Mouse (Mus musculus) liver, embryonic 11.5 days (tissue): ENCODE measurements around the gene Foxf1. TPM values are rescaled to one million over a fixed set of nuclear protein-coding genes. Genes with fewer than 3 reads are reported as not detected.
A peak's percentile ranks its signal among the peaks of the same experiment; 100 is the strongest.

ENCODE experiments used
- ATAC-seq: fragments of 200-750 bp; cut with Nextera tagmentation; replicated peaks from 2 replicates; pipeline ENCODE4 v1.8.0; 2017; ENCODE audit warnings: moderate number of reproducible peaks, mild to moderate bottlenecking, moderate TSS enrichment, moderate library complexity; ENCODE audit not compliant: low FRiP score
- DNase-seq: peaks from one replicate; pipeline ENCODE4 v3.0.0-alpha.2; 2017; ENCODE audit warnings: low spot score
- H3K27ac ChIP-seq: fragments of 300-500 bp; sonication (generic); 2 replicates; pipeline ENCODE4 v1.5.1; 2014; ENCODE audit warnings: mild to moderate bottlenecking, low read depth, low read length, control low read depth
- H3K27me3 ChIP-seq: fragments of 300-500 bp; sonication (generic); replicated peaks from 2 replicates; pipeline ENCODE4 v1.6.1; 2014; ENCODE audit warnings: low read length, mixed read lengths; ENCODE audit not compliant: control insufficient read depth, insufficient read depth
- H3K36me3 ChIP-seq: fragments of 300-500 bp; sonication (generic); 2 replicates; pipeline ENCODE4 v1.6.1; 2014; ENCODE audit warnings: mild to moderate bottlenecking, low read length, moderate library complexity, mixed read lengths; ENCODE audit not compliant: control insufficient read depth, insufficient read depth
- H3K4me1 ChIP-seq: fragments of 300-500 bp; sonication (generic); replicated peaks from 2 replicates; pipeline ENCODE4 v1.6.1; 2014; ENCODE audit warnings: low read length, mixed read lengths; ENCODE audit not compliant: control insufficient read depth, insufficient read depth
- H3K4me2 ChIP-seq: fragments of 300-500 bp; sonication (generic); 2 replicates; pipeline ENCODE4 v1.6.1; 2014; ENCODE audit warnings: mild to moderate bottlenecking, control low read depth, moderate library complexity
- H3K4me3 ChIP-seq: fragments of 300-500 bp; sonication (generic); 2 replicates; pipeline ENCODE4 v1.5.1; 2014; ENCODE audit warnings: low read depth, low read length, control low read depth
- H3K9ac ChIP-seq: fragments of 300-500 bp; sonication (generic); 2 replicates; pipeline ENCODE4 v1.6.1; 2014; ENCODE audit warnings: low read depth, low read length, control low read depth
- H3K9me3 ChIP-seq: fragments of 300-500 bp; sonication (generic); 2 replicates; pipeline ENCODE4 v1.6.1; 2016; ENCODE audit warnings: low read length, inconsistent platforms, mixed read lengths; ENCODE audit not compliant: control insufficient read depth
- WGBS: fragments of 180-500 bp; shearing (Covaris S2); extraction: QIAGEN DNeasy Blood & Tissue Kit; methylation state at CpG from one replicate; pipeline ENCODE4 v1.1.7; 2014; 5-methylcytosine and 5-hydroxymethylcytosine counted together
- polyA plus RNA-seq: library from polyadenylated mRNA; unstranded; fragments of >200 nt; fragmentation: Nextera tagmentation; extraction: Ambion mirVana; gene quantifications from 2 replicates; pipeline ENCODE4 v1.2.1, GENCODE M21; 2014

Gene Foxf1
- polyA plus RNA-seq, 1 experiment from 2014 or later: 37.6 TPM

- Histone ChIP-seq H3K4me1 (peaks cover 4% of the 10 kb centered on the region; the same call in 1 of the 2 replicates), H3K27ac (no peak overlapping the region), H3K27me3 (peaks cover 41% of the 10 kb centered on the region), H3K4me3 (no peak overlapping the region), H3K9me3 (no peaks in the 10 kb centered on the region), H3K36me3 (peaks cover 10% of the 10 kb centered on the region), H3K4me2 (no peak overlapping the region), H3K9ac (no peak overlapping the region)
- WGBS: 67% methylated on average over 6 of the region's 6 CpGs
- DNase-seq (no peak), ATAC-seq (no peak)
These were observed 9.3 kb downstream of the Foxf1 start for GRCm38 (mm10) chr8:121093496-121093895.

DNA sequence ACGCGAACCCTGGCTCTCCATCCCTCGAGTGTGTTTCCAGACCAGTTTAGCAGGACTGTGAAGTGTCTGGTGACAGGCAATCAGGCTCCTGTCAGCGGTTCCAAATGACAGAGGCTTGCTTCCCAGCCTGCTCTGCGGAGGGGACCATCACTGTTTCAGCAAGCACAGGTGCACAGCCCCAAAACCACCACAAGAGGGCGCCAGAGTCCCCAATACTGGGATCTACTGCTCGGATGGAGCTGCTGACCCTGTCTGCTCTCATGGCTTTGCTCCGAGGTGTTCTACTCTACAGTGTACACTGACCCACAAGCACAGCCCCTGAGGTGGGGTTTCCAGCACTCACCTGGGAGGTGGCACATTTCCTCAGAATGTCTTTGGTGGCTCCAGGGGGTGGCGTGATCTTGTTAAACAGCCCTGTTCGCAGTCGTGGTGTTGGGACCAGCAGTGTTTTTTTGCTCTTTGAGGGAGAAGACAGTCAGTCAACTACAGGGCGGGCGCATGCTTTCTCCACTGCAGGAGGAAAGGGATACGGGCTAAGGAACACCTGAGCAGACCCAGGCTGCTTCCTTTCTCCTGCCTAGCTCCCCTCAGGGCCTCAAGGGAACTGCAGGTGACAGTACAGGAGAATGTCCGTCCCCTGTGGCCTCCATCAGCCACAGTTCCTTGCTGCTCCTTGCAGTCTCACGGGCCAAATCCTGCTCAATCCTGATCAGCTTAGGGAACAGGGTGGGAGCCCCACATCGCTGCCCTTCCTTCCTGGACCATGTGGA is 20.0 kb downstream of the Foxf1 start:
- Histone ChIP-seq H3K4me2 (no peak overlapping the region), H3K9me3 (no peaks in the 10 kb centered on the region), H3K4me3 (no peak overlapping the region), H3K27me3 (no peaks in the 10 kb centered on the region), H3K9ac (no peak overlapping the region), H3K4me1 (peaks cover 11% of the 10 kb centered on the region), H3K27ac (no peak overlapping the region), H3K36me3 (peaks cover 31% of the 10 kb centered on the region; the same call in 1 of the 2 replicates)
- WGBS: 50% methylated on average over 17 of the region's 17 CpGs
- DNase-seq (peak; percentile 81), ATAC-seq (no peak)

- WGBS: 2% methylated on average over 75 of the region's 75 CpGs
- H3K27ac ChIP-seq: peak within 1 kb of the TSS; percentile 38; the same call in 1 of the 2 replicates
- H3K4me1 ChIP-seq: peaks cover 11% of the 10 kb centered on the region
- ATAC-seq (peak; percentile 93), DNase-seq (peak; percentile 98)
- H3K36me3 ChIP-seq: peaks cover 6% of the 10 kb centered on the region; the same call in 1 of the 2 replicates
- H3K9ac ChIP-seq: peak within 1 kb of the TSS; percentile 87
- no peaks in the 10 kb centered on the region for H3K9me3 ChIP-seq
- peak within 1 kb of the TSS; percentile 93 for H3K4me2 ChIP-seq
- H3K4me3 ChIP-seq: peak within 1 kb of the TSS; percentile 91
- H3K27me3 ChIP-seq: peaks cover 7% of the 10 kb centered on the region; the same call in 1 of the 2 replicates
These were observed 23.8 kb downstream of the Foxf1 start, which contains the start of gene Mthfsd for GRCm38 (mm10) chr8:121107668-121108656. TSS of gene Mthfsd (minus strand) at chr8:121108392.

DNA sequence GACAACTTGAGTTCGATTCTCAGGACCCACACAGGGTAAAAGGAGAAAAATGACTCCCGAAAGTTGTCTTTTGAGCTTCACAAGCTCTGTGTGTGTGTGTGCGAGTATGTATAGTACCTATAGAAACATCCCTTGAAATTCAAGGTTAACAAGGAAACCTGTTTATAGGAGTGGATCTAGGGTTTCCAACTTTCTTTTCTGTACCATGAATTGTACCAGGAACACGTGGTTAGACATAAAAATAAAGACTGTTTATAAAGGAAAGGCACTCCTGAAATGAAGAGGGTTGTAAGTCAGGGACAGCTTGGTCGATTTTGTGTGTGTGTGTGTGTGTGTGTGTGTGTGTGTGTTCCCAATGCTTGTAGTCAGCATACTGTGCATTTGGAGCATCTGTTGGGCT is 24.5 kb downstream of the Foxf1 start:
- Histone ChIP-seq H3K27me3 (peaks cover 10% of the 10 kb centered on the region), H3K9me3 (no peaks in the 10 kb centered on the region), H3K27ac (no peak overlapping the region), H3K9ac (peak overlapping the region; percentile 87), H3K36me3 (no peaks in the 10 kb centered on the region), H3K4me1 (peaks cover 13% of the 10 kb centered on the region), H3K4me2 (peak overlapping the region; percentile 93), H3K4me3 (peak overlapping the region; percentile 91)
- 11% methylated on average over 5 of the region's 5 CpGs for WGBS
- ATAC-seq: no peak
- no peak for DNase-seq

DNA sequence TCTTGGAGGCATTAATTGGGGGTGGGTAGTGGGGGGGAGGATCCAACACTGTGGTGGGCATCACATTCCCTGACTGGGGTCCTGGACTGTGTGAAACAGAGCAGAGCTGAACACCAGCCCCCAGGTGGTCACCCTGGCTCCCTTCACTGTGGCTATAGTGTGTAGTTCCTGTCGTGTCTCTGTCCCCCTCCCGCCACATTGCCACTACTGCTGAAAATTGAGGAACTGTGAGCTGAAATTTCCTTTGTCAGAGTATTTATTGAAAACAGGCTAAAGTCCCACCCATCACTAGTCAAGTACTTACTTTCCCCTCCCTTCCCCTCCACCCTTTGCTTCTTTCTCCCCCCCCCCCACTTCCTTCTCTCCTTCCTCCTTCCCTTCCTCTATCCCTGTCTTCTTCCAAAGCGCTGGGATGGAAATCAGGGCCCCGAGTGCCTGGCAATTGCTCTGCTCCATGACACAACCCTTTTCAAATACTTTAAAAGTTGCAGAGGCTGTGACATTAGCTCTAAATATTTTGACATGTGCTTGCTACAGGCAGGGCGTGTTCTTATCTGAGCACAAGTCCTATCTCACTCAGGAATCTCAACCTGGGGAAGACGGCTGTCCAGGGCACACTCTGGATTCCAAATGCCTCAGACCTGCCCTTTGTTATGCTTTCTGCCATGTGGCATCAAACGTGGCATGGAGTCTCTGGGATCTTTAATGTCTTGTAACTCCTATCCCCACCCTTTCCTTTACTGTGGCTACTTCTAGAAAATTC is 27.1 kb downstream of the Foxf1 start:
- peaks cover 14% of the 10 kb centered on the region for H3K4me1 ChIP-seq
- no peak for ATAC-seq

GRCm38 (mm10) chr8:121113261-121113660 is 29.1 kb downstream of the Foxf1 start:
- ATAC-seq: peak; percentile 46
- Histone ChIP-seq H3K36me3 (no peaks in the 10 kb centered on the region), H3K4me2 (no peak overlapping the region), H3K27ac (no peak overlapping the region), H3K4me3 (no peak overlapping the region), H3K9ac (no peak overlapping the region), H3K4me1 (peaks cover 5% of the 10 kb centered on the region), H3K9me3 (no peaks in the 10 kb centered on the region), H3K27me3 (peaks cover 56% of the 10 kb centered on the region)
- 2% methylated on average over 21 of the region's 21 CpGs for WGBS
- peak; percentile 92 for DNase-seq

More for the DNA sequence above, 27.1 kb downstream of the Foxf1 start:
- Histone ChIP-seq H3K9ac (no peak overlapping the region), H3K27me3 (peaks cover 36% of the 10 kb centered on the region), H3K4me3 (no peak overlapping the region), H3K27ac (no peak overlapping the region), H3K36me3 (no peaks in the 10 kb centered on the region), H3K9me3 (no peaks in the 10 kb centered on the region), H3K4me2 (no peak overlapping the region)
- no peak for DNase-seq
- WGBS: 28% methylated on average over 7 of the region's 7 CpGs

- H3K9ac ChIP-seq: no peak overlapping the region
- H3K9me3 ChIP-seq: no peaks in the 10 kb centered on the region
- no peak for DNase-seq
- H3K27me3 ChIP-seq: peaks cover 74% of the 10 kb centered on the region
- peaks cover 3% of the 10 kb centered on the region for H3K4me1 ChIP-seq
- no peak overlapping the region for H3K27ac ChIP-seq
- peak overlapping the region; percentile 39 for H3K4me2 ChIP-seq
- 3% methylated on average over 25 of the region's 25 CpGs for WGBS
- 0 out of 2 replicates have a peak overlapping the region, but pooled peaks have one; percentile 7 for H3K4me3 ChIP-seq
- no peaks in the 10 kb centered on the region for H3K36me3 ChIP-seq
- ATAC-seq: no peak
These were observed 30.9 kb downstream of the Foxf1 start for GRCm38 (mm10) chr8:121115136-121115535.

DNA sequence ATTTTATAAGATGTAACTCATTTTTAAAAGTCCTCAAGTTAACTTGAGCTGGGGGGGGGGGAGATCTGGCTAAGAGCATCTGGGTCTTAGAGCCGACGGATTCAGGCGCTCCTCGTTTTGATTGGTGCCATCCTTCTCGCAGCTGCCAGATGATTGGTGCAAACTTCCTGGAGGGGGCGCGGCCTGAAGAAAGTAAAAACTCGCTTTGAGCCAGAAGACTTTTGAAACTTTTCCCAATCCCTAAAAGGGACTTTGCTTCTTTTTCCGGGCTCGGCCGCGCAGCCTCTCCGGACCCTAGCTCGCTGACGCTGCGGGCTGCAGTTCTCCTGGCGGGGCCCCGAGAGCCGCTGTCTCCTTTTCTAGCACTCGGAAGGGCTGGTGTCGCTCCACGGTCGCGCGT is 31.8 kb downstream of the Foxf1 start, which contains the start of gene Foxc2:
Gene Foxc2 (plus strand): TSS at position 224 of the 400 bp plus-strand sequence.
- H3K27ac ChIP-seq: peak within 1 kb of the TSS; percentile 73
- under 1% methylated on average over 25 of the region's 25 CpGs for WGBS
- DNase-seq (no peak), ATAC-seq (no peak)
- peaks cover 82% of the 10 kb centered on the region for H3K27me3 ChIP-seq
- H3K9me3 ChIP-seq: no peaks in the 10 kb centered on the region
- peaks cover 3% of the 10 kb centered on the region for H3K4me1 ChIP-seq
- no peaks in the 10 kb centered on the region for H3K36me3 ChIP-seq
- peak within 1 kb of the TSS; percentile 84 for H3K4me2 ChIP-seq
- peak within 1 kb of the TSS; percentile 59 for H3K9ac ChIP-seq
- H3K4me3 ChIP-seq: peak within 1 kb of the TSS; percentile 50
